Mouse (Mus musculus): ENCODE results near the gene Olfr718-ps1.
A peak's percentile ranks its signal among the peaks of the same experiment; 100 is the strongest.

Gene Olfr718-ps1

DNA sequence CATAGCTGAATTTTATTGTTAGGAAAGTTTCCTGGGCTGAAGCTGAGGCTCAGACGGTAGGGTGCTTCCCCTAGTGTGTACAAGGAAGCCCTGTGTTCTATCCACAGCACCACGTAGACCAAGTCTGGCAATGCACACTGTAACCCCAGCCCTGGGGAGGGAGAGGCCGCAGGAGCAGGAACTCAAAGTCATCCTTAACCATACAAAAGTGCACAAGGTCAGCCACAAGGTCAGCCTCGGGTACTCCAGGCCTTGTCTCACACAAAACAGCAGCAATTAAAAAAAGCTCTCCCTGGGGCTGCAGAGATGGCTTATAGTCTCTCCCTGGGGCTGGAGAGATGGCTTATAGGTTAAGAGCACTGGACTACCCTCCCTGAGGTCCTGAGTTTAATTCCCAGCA, 20.5 kb downstream of the Olfr718-ps1 start:
- DNase-seq: no peak

DNA sequence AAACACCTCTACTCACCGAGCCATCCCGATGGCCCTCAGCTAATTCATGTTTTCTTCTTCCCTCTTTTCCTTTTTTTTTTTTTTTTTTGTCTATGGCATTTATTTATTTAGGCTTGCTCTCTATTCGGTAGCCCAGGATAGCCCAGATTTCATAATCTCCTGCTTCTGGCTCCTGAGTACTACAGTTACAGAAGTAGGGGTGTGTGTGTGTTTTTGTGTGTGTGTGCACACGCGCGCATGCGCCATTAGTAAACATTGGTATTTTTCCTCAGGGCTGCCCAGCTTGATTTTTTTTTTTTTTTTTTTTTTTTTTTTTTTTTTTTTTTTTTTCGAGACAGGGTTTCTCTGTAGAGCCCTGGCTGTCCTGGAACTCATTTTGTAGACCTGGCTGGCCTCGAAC, 21.3 kb downstream of the Olfr718-ps1 start:
- no peak for DNase-seq

DNA sequence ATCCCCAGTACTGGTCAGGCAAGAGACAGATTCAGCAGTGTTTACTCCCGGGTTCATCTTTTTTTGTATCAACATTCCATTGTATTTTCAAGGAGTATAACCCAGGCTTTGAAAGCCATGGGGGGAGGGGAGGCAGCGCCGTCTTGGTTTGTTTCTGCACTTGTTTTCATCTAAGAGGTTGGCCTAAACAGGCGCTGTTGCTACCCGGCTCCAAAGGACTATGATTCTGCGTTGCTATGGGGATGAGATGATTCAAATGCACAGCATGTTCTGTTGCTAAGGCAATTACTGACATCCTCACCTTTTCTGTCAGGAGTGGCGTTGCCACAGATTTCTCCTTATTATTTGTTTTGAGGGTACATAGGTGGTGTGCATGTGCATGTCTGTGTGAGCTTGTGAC, 21.8 kb downstream of the Olfr718-ps1 start:
- DNase-seq: no peak

DNA sequence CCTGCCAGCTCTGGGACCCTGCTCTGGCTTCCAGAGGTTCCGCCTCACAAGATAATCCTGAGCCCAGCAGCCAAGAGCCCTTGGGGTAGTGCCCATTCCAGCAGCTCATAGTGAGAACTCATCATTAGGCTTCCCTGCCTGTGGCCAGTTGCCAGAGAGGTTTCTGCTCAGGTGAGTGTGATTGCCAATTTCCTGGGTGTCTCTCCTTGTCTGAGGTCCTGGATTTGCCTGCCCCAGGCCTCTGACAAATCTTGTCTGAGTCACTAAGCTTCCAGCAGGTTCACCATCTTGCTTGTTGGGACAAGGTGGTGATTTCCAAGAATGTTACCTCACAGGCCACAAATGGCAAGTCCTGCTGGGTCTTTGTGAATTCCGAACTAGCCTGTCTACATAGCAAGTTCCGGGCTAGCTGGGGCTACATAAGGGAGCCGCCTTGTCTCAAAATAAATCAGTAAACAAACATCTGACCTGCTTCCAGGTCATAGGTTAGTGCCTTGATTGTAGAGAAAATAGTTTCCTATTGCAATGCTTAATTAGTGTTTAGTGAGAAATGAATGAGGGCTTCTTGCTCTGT, 22.5 kb downstream of the Olfr718-ps1 start:
- DNase-seq: peak in 1 of 2 experiments; percentile 8

DNA sequence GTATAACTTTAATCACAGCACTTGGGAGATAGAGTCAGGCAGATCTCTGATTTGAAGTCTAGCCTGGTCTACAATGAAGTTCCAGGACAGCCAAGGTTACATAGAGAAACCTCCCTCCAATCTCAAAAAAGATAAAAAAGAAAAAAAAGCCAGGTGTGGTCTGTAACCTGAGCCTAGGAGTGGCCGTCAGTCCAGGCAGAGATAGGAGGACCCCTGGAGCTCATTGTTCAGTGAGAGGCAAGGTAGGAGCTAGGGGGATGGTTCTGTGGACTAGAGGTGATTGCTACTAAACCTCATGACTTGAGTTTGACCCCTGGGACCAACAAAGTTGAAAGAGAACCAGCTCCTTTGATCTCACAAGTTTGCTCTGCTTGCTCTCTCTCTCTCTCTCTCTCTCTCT, 24.7 kb downstream of the Olfr718-ps1 start:
- no peak for DNase-seq

DNA sequence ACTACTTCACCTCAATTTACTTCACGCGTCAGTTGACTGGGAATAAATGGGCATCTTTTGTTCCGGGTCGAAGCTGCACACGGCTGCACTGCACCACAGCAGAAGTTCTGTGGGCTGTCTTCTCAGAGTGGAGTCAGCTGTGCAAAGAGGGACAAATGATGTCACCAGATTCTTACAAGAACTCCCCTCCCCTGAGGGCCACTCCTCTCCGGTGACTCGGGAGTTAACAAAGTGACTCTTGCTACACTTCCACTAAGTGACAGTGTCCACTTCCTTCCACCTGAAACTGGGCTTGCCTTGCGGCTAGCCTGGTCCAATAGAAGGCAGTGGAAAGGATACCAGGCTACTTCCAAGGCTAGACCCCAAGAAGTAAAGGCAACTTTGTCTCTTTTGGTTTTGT, 25.3 kb downstream of the Olfr718-ps1 start:
- no peak for DNase-seq

DNA sequence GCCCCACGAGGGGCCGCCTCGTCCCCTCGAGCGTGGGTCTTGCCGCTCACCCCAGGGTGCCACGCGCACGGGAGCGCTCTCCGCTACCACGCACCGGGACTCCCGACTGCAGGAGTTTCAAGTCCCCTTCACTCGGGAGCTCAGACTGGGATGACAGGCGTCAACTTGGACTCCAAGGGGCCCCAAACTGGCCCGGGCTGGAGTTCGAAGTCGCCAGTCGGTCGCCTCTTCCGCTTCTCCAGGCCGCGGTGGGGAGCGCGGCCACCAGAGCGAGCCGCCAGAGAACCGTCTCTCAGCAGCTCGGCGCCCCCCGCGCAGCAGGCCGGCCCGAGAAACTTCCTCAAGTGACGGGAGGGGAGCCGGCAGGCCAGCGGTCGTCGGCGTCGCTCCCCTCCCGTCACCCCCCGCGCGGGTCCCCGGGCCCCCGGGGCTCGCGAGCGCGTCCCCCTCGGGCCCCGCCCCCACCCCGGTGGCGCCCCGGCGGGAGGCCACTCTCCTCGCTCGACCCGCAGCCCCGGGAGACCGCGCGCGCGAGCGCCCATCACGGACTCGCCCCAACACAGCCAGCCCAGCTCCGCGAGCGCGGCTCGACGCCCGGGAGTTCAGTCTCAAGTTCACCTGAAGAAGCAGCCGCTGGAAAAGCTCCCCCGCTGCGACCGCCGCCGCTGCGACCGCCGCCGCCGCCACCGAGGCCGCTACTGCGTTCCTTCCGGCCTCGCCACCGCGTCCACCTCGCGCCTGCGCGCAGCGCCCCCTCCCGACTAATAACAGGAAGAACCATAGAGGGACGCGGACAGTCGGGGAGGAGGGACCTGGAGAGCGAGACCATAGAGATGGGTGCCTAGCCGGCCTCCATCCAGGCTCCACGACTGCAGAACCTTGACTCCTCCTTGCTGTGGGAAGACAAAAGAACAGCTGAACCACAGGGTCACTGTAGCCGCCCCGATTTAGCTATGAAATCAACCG, 34.8 kb downstream of the Olfr718-ps1 start, which contains the start of gene Rnf216:
Gene Rnf216 (minus strand): TSS at position 714 of the 966 bp plus-strand sequence.
- DNase-seq: peak; percentile 94 to 96

DNA sequence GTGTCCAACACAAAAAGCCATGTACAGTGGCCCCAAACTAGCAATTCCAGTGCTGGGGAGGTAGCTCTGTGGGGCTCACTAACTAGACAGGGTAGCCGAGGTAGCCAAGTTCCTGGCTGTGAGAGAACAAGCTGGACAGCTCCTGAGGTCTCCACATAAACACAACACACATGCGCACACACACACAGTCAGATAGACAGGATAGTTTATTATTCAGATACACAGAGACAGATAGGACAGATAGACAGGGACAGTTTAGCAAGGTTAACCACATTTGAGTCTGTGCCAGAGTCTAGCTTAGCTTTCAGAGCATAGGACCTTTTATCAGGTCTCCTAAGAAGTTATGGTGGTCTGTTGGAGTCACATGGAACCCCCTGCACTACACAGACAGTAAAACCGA, 40.5 kb downstream of the Olfr718-ps1 start:
- no peak for DNase-seq

DNA sequence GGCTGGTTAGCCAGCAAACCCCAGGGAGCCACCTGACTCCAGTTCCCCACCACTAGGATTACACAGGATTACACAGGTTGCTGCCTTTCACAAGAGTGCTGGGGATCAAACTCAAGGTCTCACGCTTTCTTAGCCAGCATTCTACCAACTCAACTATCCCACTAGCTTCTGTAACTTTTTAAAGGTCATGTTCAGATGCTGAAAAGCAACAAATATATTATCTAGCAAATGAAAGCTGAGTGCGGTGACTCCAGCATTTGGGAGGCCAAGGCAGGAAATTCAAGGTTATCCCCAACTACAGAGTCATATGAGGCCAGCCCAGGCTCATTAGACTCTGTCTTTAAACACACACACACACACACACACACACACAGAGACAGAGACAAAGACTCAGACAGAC, 44.1 kb downstream of the Olfr718-ps1 start:
- DNase-seq: no peak

DNA sequence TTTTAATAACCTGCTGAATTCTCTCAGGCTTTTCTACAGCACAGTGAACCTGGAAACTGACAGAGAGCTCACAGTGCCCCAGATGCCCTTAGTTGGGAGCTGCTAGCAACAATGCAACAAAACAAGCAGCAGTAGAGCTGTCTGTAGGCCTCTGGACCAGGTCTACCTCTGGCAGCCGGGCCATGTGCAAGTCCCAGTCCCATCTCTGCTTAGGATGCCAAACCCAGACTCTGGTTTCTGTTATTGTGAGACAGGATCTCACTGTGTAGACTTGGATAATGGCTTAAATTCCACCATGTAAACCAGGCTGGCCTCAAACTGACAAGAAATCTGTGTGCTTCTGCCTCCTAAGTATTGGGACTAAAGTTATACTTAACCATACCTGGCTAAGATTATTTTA, 45.8 kb downstream of the Olfr718-ps1 start:
- no peak for DNase-seq

DNA sequence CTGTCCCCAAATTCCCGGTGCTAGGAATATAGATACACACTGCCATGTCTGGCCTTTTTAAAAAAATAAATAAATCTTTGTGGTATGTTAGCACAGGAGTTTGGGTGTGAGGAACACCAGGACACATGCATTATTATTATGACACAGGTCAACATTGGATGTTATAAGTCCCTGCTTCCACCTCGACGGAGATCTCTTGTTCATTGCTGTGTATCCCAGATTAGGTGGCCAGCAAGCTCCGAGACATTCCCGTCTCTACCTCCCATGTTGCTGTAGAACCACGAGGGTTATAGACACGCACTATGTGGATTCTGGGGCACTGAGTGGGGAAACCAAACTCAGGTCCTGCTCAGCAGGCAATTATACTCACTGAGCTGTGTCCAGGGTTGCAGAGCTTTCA, 52.1 kb downstream of the Olfr718-ps1 start:
- no peak for DNase-seq

DNA sequence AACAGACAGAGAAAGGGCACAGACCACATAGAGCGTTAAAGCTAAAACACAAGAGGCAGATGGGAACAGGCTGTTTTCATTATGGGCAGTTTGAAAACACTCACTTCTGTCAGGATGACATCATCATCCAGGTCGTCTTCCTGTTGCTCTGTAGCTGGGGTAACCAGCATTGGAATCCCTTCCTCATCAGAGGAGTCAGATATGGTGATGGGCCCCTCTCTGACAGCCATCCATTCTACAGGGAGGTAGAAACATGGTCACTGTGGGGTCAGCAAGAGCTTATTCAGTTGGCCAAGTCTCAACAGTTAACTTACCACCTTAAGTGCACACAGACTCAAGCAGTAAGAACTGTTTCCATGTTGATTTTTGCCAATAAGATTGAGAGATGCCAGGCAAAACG, 54.5 kb downstream of the Olfr718-ps1 start:
- no peak for DNase-seq

DNA sequence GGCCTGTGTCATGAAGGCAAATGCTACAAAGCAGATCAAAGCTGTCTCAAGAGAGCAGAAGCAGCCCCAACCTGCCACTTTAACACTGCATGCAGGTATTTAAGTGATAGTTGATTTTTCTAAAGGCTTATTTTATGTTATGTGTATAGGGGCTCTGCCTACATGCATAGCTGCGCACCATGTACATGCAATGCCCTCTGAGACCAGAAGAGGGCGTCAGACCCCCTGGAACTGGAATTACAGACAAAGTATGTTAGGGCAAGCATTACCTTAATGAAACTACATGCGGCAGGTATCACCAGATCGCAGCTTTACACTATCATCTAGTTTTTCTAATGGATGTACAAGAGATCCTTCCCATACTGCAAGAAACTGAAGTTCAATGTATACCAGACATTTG, 62.5 kb downstream of the Olfr718-ps1 start:
- peak; percentile 35 to 51 for DNase-seq
